Mouse (Mus musculus) cerebellum, adult (tissue): Measurements from ENCODE around the gene Noto.
A peak's percentile ranks its signal among the peaks of the same experiment; 100 is the strongest.

Experiments
- ATAC-seq: cut with Nextera tagmentation; 2 replicates; pipeline ENCODE4 v1.9.2; 2017; ENCODE audit warnings: mild to moderate bottlenecking, moderate library complexity, mixed read lengths; ENCODE audit not compliant: insufficient number of reproducible peaks, low FRiP score, low TSS enrichment

The Noto gene

GRCm38 (mm10) chr6:85423836-85424379, at the start of gene Noto:
TSS of gene Noto (plus strand) at chr6:85423886.
- ATAC-seq = no peak

DNA sequence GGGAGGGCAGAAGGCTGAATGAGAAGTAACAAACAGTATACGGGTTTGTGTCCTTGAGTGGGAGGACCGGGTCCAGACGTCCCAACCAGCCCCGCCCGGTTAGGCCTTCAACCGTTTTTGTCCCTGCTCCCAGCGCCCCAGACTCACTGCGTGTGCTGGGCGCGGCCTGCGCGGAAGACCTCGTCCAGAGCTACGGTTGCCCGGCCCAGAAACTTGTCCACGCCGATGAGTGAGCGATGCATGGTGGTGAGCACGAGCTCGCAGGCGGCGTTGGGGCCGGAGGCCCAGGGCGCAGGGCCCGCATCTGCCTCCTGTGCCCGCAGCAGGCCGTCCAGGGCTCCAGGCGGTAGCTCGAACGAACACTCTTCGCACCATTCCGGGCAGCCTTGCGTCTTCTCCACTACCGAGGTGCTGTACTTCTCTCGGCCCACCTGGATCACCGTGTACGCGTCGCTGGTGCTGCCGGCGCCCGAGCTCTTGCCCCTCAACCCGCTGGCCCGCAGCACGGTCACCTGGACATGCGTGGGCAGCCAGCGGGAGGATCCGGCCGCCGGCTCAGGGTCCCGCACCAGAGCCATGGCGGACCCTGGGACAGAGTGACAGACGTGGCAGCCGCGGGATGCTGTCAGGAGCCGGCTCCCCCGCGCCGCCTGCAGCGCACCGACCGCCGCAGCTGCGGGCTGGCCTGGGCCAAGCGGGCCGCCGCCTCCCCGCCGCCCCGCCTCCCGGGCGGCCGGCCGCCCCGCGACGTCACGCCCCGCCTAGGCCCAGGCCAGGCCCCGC, 49.5 kb upstream of the Noto start, which contains the start of gene Rab11fip5:
Gene Rab11fip5 (minus strand): TSS at position 684 of the 783 bp plus-strand sequence.
- peak; percentile 8 for ATAC-seq

- ATAC-seq = peak; percentile 92
Measured at GRCm38 (mm10) chr6:85374734-85375114, 49.0 kb upstream of the Noto start.

GRCm38 (mm10) chr6:85377066-85377734, 46.5 kb upstream of the Noto start:
- no peak for ATAC-seq

DNA sequence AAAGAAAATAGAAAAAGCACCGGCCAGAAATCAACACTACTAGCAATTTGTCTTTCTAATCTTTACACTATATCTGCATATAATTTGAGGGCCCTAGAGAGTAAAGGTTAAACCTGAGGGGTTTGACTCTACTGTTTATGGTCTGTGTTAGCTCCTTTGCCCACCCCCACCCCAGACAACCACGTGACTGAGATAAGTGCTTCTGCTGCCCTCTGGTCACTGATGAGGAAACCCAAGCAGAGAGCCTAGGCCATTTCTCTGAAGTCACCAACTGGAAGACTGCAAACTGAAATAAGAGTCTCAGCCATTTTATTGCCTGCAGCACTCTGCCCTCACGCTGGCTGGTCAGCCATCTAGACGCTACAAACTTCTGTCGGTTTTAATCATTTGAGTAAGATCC, 45.8 kb upstream of the Noto start:
- ATAC-seq = no peak

DNA sequence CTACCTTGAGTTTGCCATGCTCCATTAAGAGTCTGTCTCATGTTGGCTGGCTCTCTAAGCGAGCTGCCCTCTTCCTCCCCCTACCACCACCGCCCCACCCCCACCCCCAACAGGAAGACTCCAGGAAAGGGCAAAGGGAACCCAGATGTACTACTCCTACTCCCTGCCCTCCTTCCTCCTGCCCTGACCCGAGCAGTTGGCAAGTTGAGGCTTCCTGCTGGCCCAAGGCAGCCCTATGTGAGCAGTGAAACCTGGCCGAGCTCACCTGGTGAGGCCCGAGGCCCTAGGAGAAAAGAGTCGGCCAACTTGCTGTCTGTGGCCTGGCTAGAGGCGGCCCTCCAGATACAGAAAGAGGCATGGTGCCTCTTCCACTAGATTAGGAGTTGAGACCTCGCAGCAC, 45.1 kb upstream of the Noto start:
- no peak for ATAC-seq

DNA sequence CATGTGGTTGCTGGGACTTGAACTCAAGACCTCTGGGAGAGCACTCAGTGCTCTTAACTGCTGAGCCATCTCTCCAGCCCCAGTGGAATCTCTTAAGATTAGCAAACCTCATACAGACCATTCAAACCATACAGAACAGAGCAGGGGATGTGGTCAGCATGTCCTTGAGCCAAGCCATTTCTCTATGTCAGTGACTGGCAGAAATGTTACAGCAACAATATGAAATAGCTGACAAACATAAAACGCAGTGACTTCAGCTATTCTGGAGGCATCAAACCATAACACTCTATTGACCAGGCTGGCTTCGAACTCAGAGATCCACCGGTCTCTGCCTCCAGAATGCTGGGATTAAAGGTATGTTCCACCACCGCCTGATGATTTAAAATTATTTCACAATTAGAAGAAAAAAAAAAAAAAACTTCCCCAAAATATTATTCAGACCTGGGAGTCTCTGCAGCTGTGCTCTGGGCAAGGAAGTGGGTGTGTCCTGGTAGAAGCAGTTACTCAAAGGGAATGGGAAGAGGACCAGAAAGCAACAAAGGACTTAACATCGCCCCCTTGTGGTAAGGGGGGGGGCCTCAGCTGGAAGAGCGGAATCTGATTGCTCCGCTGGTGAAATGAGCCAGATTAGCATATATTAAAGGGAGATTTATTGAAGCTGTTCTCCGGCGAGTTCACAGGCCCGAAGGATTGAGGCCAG, 43.3 kb upstream of the Noto start:
- peak; percentile 74; the same call in 1 of the 2 replicates for ATAC-seq

GRCm38 (mm10) chr6:85380901-85381647, 42.6 kb upstream of the Noto start:
- ATAC-seq = no peak

DNA sequence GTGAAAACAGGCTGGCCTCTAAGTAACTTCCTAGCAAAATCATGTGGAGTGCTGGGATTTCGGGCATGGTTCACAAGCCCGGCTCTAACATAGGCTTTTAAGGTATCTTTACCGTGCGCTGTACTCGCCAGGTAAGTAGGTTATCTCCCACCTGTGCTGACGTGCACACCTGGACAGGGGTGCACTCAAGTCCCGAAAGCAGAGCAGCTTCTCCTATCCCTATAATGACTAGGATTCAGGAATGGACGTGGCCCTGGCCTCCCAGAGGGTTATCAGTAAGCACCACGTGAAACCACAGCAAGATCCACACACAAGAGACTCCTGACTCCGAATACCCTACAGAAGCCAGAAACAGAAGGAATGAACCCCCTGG, 42.1 kb upstream of the Noto start:
- no peak for ATAC-seq

- ATAC-seq = no peak
Measured at GRCm38 (mm10) chr6:85382791-85383190, 40.9 kb upstream of the Noto start.

DNA sequence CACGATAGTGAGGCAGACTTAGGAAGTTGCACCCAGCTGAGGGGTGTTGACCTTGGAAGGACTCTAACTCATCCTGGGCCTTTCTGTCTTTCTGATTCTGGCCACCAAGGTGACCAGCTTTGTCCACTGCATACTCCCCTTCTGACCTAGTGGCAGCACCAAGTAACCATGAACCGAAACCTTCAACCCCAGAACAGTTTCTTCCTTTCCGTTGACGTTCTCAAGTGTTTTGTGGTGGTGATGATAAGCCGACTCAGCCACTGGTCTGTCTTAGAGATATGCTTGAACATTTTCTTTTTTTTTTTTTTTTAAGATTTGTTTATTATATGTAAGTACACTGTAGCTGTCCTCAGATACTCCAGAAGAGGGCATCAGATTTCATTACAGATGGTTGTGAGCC, 35.1 kb upstream of the Noto start:
- no peak for ATAC-seq

GRCm38 (mm10) chr6:85391803-85392202, 31.9 kb upstream of the Noto start:
- ATAC-seq = no peak

GRCm38 (mm10) chr6:85395360-85395759, 28.3 kb upstream of the Noto start:
- no peak for ATAC-seq

- no peak for ATAC-seq
Measured at GRCm38 (mm10) chr6:85397165-85397564, 26.5 kb upstream of the Noto start.

DNA sequence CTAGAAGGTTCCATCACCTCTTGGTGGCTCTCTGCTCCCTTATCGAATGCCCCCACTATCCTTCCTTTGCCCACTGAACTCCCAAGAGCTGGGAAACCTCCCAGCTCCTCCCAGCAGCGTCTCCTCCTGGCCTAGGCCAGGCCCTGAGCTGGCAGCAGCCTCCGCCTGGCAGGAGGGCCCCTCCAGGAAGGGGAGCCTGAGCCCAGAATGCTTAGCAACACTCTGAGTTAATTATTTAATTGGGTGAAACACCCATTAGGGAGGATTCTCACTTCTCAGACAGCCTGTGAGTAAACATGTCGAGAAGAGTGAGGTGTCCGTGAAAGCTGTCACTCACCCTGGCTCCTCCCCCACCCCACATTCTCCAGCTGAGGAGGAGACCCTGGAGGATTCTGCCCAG, 24.0 kb upstream of the Noto start:
- ATAC-seq = no peak

DNA sequence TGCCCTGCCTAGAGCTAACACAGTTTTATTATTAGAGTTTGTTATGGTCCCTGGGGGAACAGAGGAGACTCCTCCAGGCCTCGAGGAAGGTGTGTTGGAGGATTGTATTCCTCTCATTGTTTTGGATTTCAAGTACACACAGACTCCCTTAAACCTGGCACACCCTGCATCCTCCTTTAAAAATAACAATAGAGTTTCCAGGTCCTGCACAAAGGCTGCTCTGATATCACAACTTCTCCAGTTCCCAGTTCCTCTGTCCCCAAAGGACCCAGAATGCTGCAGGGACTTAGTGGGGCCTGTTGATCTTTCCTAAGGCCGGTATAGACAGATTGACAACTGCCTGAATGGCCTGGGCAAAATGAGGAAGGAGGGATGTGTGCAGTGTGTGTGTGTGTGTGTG, 21.1 kb upstream of the Noto start:
- no peak for ATAC-seq

DNA sequence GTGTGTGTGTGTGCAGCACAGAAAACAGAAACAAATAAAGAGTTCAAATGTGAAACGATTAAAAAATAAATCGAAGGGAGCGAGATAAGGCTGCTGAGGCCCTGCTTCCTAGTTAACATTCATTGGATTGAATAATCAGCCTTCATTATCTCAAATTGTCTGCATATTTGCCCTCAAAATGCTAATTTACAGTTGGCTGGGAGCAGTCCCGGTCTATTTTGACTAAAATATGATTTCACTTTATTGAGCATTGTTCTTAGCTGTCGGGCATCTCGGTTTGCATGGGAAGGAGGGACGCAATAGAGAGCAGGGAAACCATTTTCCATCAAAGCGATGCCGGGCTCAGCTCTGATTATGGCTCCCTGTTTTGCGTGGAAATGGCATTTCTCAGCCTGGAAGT, 20.6 kb upstream of the Noto start:
- no peak for ATAC-seq

- ATAC-seq = no peak
Measured at GRCm38 (mm10) chr6:85409003-85409402, 14.7 kb upstream of the Noto start.

GRCm38 (mm10) chr6:85410771-85411273, 12.9 kb upstream of the Noto start:
- ATAC-seq = 0 out of 2 replicates have a peak, but pooled peaks have one; percentile 22

DNA sequence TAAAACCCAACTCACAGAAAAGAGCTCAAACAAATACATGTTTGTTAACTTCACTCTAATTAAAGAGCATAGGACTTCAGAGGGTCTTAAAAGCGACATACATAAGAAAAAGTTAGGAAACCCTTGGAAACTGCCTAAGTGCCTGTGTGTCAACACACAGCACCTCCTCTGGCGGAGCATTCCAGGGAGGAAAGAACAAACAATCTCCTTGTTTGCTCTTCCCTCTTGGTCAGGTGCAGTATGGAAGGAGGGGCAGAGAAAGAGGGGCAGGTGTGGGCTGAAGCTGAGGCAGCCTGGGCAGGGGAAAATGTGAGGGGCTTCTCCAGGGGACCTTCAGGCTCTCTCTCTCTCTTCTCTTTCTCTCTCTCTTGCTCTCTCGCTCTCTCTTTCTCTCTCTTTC, 7.9 kb upstream of the Noto start:
- no peak for ATAC-seq
